10 mouse cellular contexts compared by ENCODE assay signal in genomic region chr4:140252369-140252768, GRCm38 (mm10). TPM values are rescaled to one million over a fixed set of nuclear protein-coding genes. Genes with fewer than 3 reads are reported as not detected.
A peak's percentile ranks its signal among the peaks of the same experiment; 100 is the strongest.
DNase-seq lines count a peak whose midpoint lies in the region; ATAC-seq and TF ChIP-seq lines count a peak whose summit lies in the region.
"Had no signal": no experiment of that assay in that cellular context is flagged by ENCODE, and none has a peak within 500 bp of the region (broad histone marks: within the 10 kb centered on the region; RNA-seq: fewer than 3 reads in every experiment).

No protein-coding gene starts in this region.

- ATAC-seq in CD4-positive, CD25-positive, alpha-beta regulatory T cell, adult 4 months, result no peak
- no peak for ATAC-seq in hindbrain, postnatal 0 days
- ATAC-seq in hindbrain, embryonic 12.5 days (ENCODE audit: low FRiP score), result no peak
- no peak for ATAC-seq in forebrain, embryonic 15.5 days (replicated peaks)

- no peak overlapping the region for H3K9ac ChIP-seq in hindbrain, postnatal 0 days (replicated peaks; ENCODE audit: low read length)
- H3K9ac ChIP-seq in hindbrain, embryonic 12.5 days, result no peak overlapping the region
- H3K9ac ChIP-seq in forebrain, embryonic 15.5 days (replicated peaks), result no peak overlapping the region
- H3K9ac ChIP-seq: limb, embryonic 13.5 days; neural tube, embryonic 12.5 days had no signal

- no peak overlapping the region for H3K27ac ChIP-seq in hindbrain, postnatal 0 days
- H3K27ac ChIP-seq in hindbrain, embryonic 12.5 days, result no peak overlapping the region
- no peak overlapping the region for H3K27ac ChIP-seq in forebrain, embryonic 15.5 days (replicated peaks)
- H3K27ac ChIP-seq: limb, embryonic 13.5 days; neural tube, embryonic 12.5 days had no signal

- 14% methylated on average over 7 of the region's 7 CpGs for WGBS in hindbrain, postnatal 0 days
- WGBS in hindbrain, embryonic 12.5 days, result 15% methylated on average over 7 of the region's 7 CpGs
- 7% methylated on average over 7 of the region's 7 CpGs for WGBS in forebrain, embryonic 15.5 days

- H3K27me3 ChIP-seq in hindbrain, postnatal 0 days (ENCODE audit: insufficient read depth, low read length), result no peaks in the 10 kb centered on the region; the same call in none of the 2 replicates
- peaks cover 52% of the 10 kb centered on the region for H3K27me3 ChIP-seq in hindbrain, embryonic 12.5 days
- peaks cover 10% of the 10 kb centered on the region; the same call in 1 of the 2 replicates for H3K27me3 ChIP-seq in forebrain, embryonic 15.5 days

- peak; percentile 5 for DNase-seq in CD4-positive, CD25-positive, alpha-beta regulatory T cell, adult 2 months (ENCODE audit: low read depth, low spot score)
- DNase-seq in hindbrain, postnatal 0 days (ENCODE audit: low spot score), result peak; percentile 68
- peak; percentile 15 for DNase-seq in ovary, postnatal 14 days (ENCODE audit: low spot score)
- DNase-seq in ovary, postnatal 36 days (ENCODE audit: low spot score), result no peak
- peak; percentile 61 for DNase-seq in retina, postnatal 1 day

- H3K4me2 ChIP-seq in hindbrain, postnatal 0 days (ENCODE audit: low read depth, low read length), result no peak overlapping the region
- no peak overlapping the region for H3K4me2 ChIP-seq in hindbrain, embryonic 12.5 days (replicated peaks)
- no peak overlapping the region for H3K4me2 ChIP-seq in forebrain, embryonic 15.5 days (replicated peaks)
- H3K4me2 ChIP-seq: limb, embryonic 13.5 days; neural tube, embryonic 12.5 days had no signal

- no peaks in the 10 kb centered on the region for H3K9me3 ChIP-seq in hindbrain, postnatal 0 days (ENCODE audit: low read length)
- H3K9me3 ChIP-seq in hindbrain, embryonic 12.5 days (replicated peaks), result no peaks in the 10 kb centered on the region
- no peaks in the 10 kb centered on the region for H3K9me3 ChIP-seq in forebrain, embryonic 15.5 days
- H3K9me3 ChIP-seq: limb, embryonic 13.5 days; neural tube, embryonic 12.5 days had no signal

- no peaks in the 10 kb centered on the region for H3K36me3 ChIP-seq in hindbrain, postnatal 0 days (ENCODE audit: insufficient read depth, low read length)
- no peaks in the 10 kb centered on the region for H3K36me3 ChIP-seq in hindbrain, embryonic 12.5 days
- no peaks in the 10 kb centered on the region for H3K36me3 ChIP-seq in forebrain, embryonic 15.5 days
- H3K36me3 ChIP-seq: limb, embryonic 13.5 days; neural tube, embryonic 12.5 days had no signal

- peak; percentile 87 for TF ChIP-seq CTCF in hindbrain, postnatal 0 days (IDR thresholded peaks at IDR 0.05; ENCODE audit: low read depth)

- no peak overlapping the region for H3K4me3 ChIP-seq in hindbrain, postnatal 0 days (ENCODE audit: low read length)
- no peak overlapping the region for H3K4me3 ChIP-seq in hindbrain, embryonic 12.5 days
- no peak overlapping the region for H3K4me3 ChIP-seq in forebrain, embryonic 15.5 days
- H3K4me3 ChIP-seq: limb, embryonic 13.5 days; neural tube, embryonic 12.5 days had no signal

- H3K4me1 ChIP-seq in hindbrain, postnatal 0 days (ENCODE audit: insufficient read depth, low read length), result no peaks in the 10 kb centered on the region; the same call in 1 of the 2 replicates
- H3K4me1 ChIP-seq in hindbrain, embryonic 12.5 days, result peaks cover 6% of the 10 kb centered on the region
- peaks cover 23% of the 10 kb centered on the region for H3K4me1 ChIP-seq in forebrain, embryonic 15.5 days
- H3K4me1 ChIP-seq: limb, embryonic 13.5 days had no signal

RNA-seq across cellular contexts. Expression of gene Igsf21, which starts 5.8 kb away (rescaled TPM):
- polyA plus RNA-seq in CD4-positive, CD25-positive, alpha-beta regulatory T cell, adult 4 months (2017; shearing (Covaris generic)), result not detected
- 175 and 176 TPM in 2 replicates for total RNA-seq in hindbrain, postnatal 0 days (2014; rRNA removed)
- 125 and 127 TPM in 2 replicates for polyA plus RNA-seq in hindbrain, postnatal 0 days (2015; fragmentation: Nextera tagmentation; extraction: Ambion mirVana)
- polyA plus RNA-seq in hindbrain, embryonic 12.5 days (2016; fragmentation: Nextera tagmentation; extraction: Ambion mirVana), result 14.7 and 15.0 TPM in 2 replicates
- 50.8 and 57.2 TPM in 2 replicates for polyA plus RNA-seq in forebrain, embryonic 15.5 days (2015; fragmentation: Nextera tagmentation; extraction: Ambion mirVana)

Comparison
In these comparisons a context has a peak if more than half of its experiments do, and no peak if none do; other contexts are left out.
1. RNA of gene Igsf21, which starts 5.8 kb away (polyA plus RNA-seq): 125 to 127 TPM in hindbrain, postnatal 0 days, 50.8 to 57.2 TPM in forebrain, embryonic 15.5 days and 14.7 to 15.0 TPM in hindbrain, embryonic 12.5 days; not detected in CD4-positive, CD25-positive, alpha-beta regulatory T cell, adult 4 months; every median in the first group is over 10 times any median in the second.